Mouse (Mus musculus): Measurements from ENCODE around the gene Tnn. TPM values are rescaled to one million over a fixed set of nuclear protein-coding genes. Genes with fewer than 3 reads are reported as not detected.

Gene Tnn
- polyA plus RNA-seq, 1 experiment from 2014 or later: 0.12 TPM

- Histone ChIP-seq H3K27me3 (no peaks in the 10 kb centered on the region), H3K4me1 (replicated peaks) (no peaks in the 10 kb centered on the region), H3K4me3 (no peak overlapping the region), H3K36me3 (no peaks in the 10 kb centered on the region), H3K4me2 (peak overlapping the region; percentile 20; the same call in 1 of the 2 replicates), H3K9ac (no peak overlapping the region), H3K27ac (replicated peaks) (no peak overlapping the region), H3K9me3 (no peaks in the 10 kb centered on the region)
- no peak for ATAC-seq (ENCODE audit: low FRiP score, low read depth)
- WGBS: 65% methylated on average over 14 of the region's 14 CpGs
Observed at GRCm38 (mm10) chr1:160078882-160079661, 74.3 kb downstream of the Tnn start.

GRCm38 (mm10) chr1:160064547-160065144 is 88.7 kb downstream of the Tnn start:
- H3K4me1 ChIP-seq (replicated peaks): no peaks in the 10 kb centered on the region
- WGBS: 80% methylated on average over 7 of the region's 7 CpGs
- no peaks in the 10 kb centered on the region for H3K27me3 ChIP-seq
- no peaks in the 10 kb centered on the region for H3K9me3 ChIP-seq
- H3K36me3 ChIP-seq: no peaks in the 10 kb centered on the region
- no peak overlapping the region for H3K4me3 ChIP-seq
- no peak for ATAC-seq (ENCODE audit: low FRiP score, low read depth)
- no peak overlapping the region for H3K4me2 ChIP-seq
- H3K27ac ChIP-seq (replicated peaks): no peak overlapping the region
- no peak overlapping the region for H3K9ac ChIP-seq

- no peaks in the 10 kb centered on the region for H3K4me1 ChIP-seq (replicated peaks)
- ATAC-seq (ENCODE audit: low FRiP score, low read depth): no peak
- no peak overlapping the region for H3K27ac ChIP-seq (replicated peaks)
- H3K4me3 ChIP-seq: no peak overlapping the region
- no peaks in the 10 kb centered on the region for H3K9me3 ChIP-seq
- WGBS: 66% methylated on average over 3 of the region's 3 CpGs
- no peak overlapping the region for H3K9ac ChIP-seq
- H3K4me2 ChIP-seq: no peak overlapping the region
- H3K27me3 ChIP-seq: no peaks in the 10 kb centered on the region
- no peaks in the 10 kb centered on the region for H3K36me3 ChIP-seq
Observed at GRCm38 (mm10) chr1:160061725-160062366, 91.5 kb downstream of the Tnn start.

GRCm38 (mm10) chr1:160061321-160061720 is 92.1 kb downstream of the Tnn start:
- H3K4me3 ChIP-seq: no peak overlapping the region
- no peak overlapping the region for H3K27ac ChIP-seq (replicated peaks)
- H3K4me2 ChIP-seq: no peak overlapping the region
- no peaks in the 10 kb centered on the region for H3K9me3 ChIP-seq
- WGBS: 86% methylated on average over 5 of the region's 5 CpGs
- ATAC-seq (ENCODE audit: low FRiP score, low read depth): no peak
- no peaks in the 10 kb centered on the region for H3K36me3 ChIP-seq
- no peak overlapping the region for H3K9ac ChIP-seq
- H3K27me3 ChIP-seq: no peaks in the 10 kb centered on the region
- H3K4me1 ChIP-seq (replicated peaks): no peaks in the 10 kb centered on the region

- Histone ChIP-seq H3K4me1 (replicated peaks) (no peaks in the 10 kb centered on the region), H3K36me3 (no peaks in the 10 kb centered on the region), H3K9ac (no peak overlapping the region), H3K27me3 (no peaks in the 10 kb centered on the region), H3K4me3 (no peak overlapping the region), H3K9me3 (no peaks in the 10 kb centered on the region), H3K4me2 (no peak overlapping the region), H3K27ac (replicated peaks) (no peak overlapping the region)
- ATAC-seq (ENCODE audit: low FRiP score, low read depth): no peak
- 81% methylated on average over 6 of the region's 6 CpGs for WGBS
Observed at GRCm38 (mm10) chr1:160060542-160060941, 92.8 kb downstream of the Tnn start.

GRCm38 (mm10) chr1:160059908-160060307 is 93.5 kb downstream of the Tnn start:
- no peak overlapping the region for H3K27ac ChIP-seq (replicated peaks)
- no peak for ATAC-seq (ENCODE audit: low FRiP score, low read depth)
- H3K9me3 ChIP-seq: no peaks in the 10 kb centered on the region
- no peak overlapping the region for H3K4me2 ChIP-seq
- no peaks in the 10 kb centered on the region for H3K4me1 ChIP-seq (replicated peaks)
- no peaks in the 10 kb centered on the region for H3K36me3 ChIP-seq
- H3K9ac ChIP-seq: no peak overlapping the region
- H3K4me3 ChIP-seq: no peak overlapping the region
- WGBS: 67% methylated on average over 1 of the region's 1 CpGs
- no peaks in the 10 kb centered on the region for H3K27me3 ChIP-seq

GRCm38 (mm10) chr1:160057657-160058056 is 95.7 kb downstream of the Tnn start:
- H3K27ac ChIP-seq (replicated peaks): no peak overlapping the region
- H3K36me3 ChIP-seq: no peaks in the 10 kb centered on the region
- H3K4me2 ChIP-seq: no peak overlapping the region
- no peaks in the 10 kb centered on the region for H3K27me3 ChIP-seq
- no peak overlapping the region for H3K4me3 ChIP-seq
- no peak for ATAC-seq (ENCODE audit: low FRiP score, low read depth)
- no peaks in the 10 kb centered on the region for H3K9me3 ChIP-seq
- no peaks in the 10 kb centered on the region for H3K4me1 ChIP-seq (replicated peaks)
- 62% methylated on average over 3 of the region's 3 CpGs for WGBS
- H3K9ac ChIP-seq: no peak overlapping the region

GRCm38 (mm10) chr1:160054366-160055078 is 98.9 kb downstream of the Tnn start:
- no peak overlapping the region for H3K4me3 ChIP-seq
- no peaks in the 10 kb centered on the region for H3K27me3 ChIP-seq
- H3K9ac ChIP-seq: no peak overlapping the region
- H3K36me3 ChIP-seq: no peaks in the 10 kb centered on the region
- 82% methylated on average over 5 of the region's 5 CpGs for WGBS
- no peaks in the 10 kb centered on the region for H3K4me1 ChIP-seq (replicated peaks)
- no peak for ATAC-seq (ENCODE audit: low FRiP score, low read depth)
- no peaks in the 10 kb centered on the region for H3K9me3 ChIP-seq
- H3K27ac ChIP-seq (replicated peaks): no peak overlapping the region
- H3K4me2 ChIP-seq: no peak overlapping the region

GRCm38 (mm10) chr1:160053510-160054305 is 99.7 kb downstream of the Tnn start:
- H3K27me3 ChIP-seq: no peaks in the 10 kb centered on the region
- H3K27ac ChIP-seq (replicated peaks): no peak overlapping the region
- H3K36me3 ChIP-seq: no peaks in the 10 kb centered on the region
- H3K4me2 ChIP-seq: no peak overlapping the region
- H3K9ac ChIP-seq: no peak overlapping the region
- H3K9me3 ChIP-seq: no peaks in the 10 kb centered on the region
- H3K4me3 ChIP-seq: no peak overlapping the region
- no peak for ATAC-seq (ENCODE audit: low FRiP score, low read depth)
- 87% methylated on average over 5 of the region's 5 CpGs for WGBS
- H3K4me1 ChIP-seq (replicated peaks): no peaks in the 10 kb centered on the region

- no peak for ATAC-seq (ENCODE audit: low FRiP score, low read depth)
- Histone ChIP-seq H3K4me3 (no peak overlapping the region), H3K36me3 (no peaks in the 10 kb centered on the region), H3K27ac (replicated peaks) (no peak overlapping the region), H3K4me1 (replicated peaks) (no peaks in the 10 kb centered on the region), H3K27me3 (no peaks in the 10 kb centered on the region), H3K9ac (no peak overlapping the region), H3K4me2 (no peak overlapping the region), H3K9me3 (no peaks in the 10 kb centered on the region)
- WGBS: 97% methylated on average over 2 of the region's 2 CpGs
Observed at GRCm38 (mm10) chr1:160052556-160053315, 100.6 kb downstream of the Tnn start.

GRCm38 (mm10) chr1:160050898-160051297 is 102.5 kb downstream of the Tnn start:
- no peaks in the 10 kb centered on the region for H3K9me3 ChIP-seq
- no peak overlapping the region for H3K4me3 ChIP-seq
- H3K9ac ChIP-seq: no peak overlapping the region
- H3K4me1 ChIP-seq (replicated peaks): no peaks in the 10 kb centered on the region
- H3K36me3 ChIP-seq: no peaks in the 10 kb centered on the region
- no peak overlapping the region for H3K4me2 ChIP-seq
- H3K27ac ChIP-seq (replicated peaks): no peak overlapping the region
- no peaks in the 10 kb centered on the region for H3K27me3 ChIP-seq
- 94% methylated on average over 6 of the region's 6 CpGs for WGBS
- ATAC-seq (ENCODE audit: low FRiP score, low read depth): no peak
